25 mouse cellular contexts compared by ENCODE assay signal in genomic region chr17:81657828-81658227, GRCm38 (mm10).
"Had no signal": no experiment of that assay in that cellular context is flagged by ENCODE, and none has a peak within 500 bp of the region (broad histone marks: within the 10 kb centered on the region; RNA-seq: fewer than 3 reads in every experiment).

No protein-coding gene starts in this region.

- H3K27ac ChIP-seq: gastrocnemius, adult 2 months; heart, embryonic 13.5 days; heart, embryonic 15.5 days; hindbrain, embryonic 13.5 days; hindbrain, embryonic 15.5 days; hindbrain, postnatal 0 days; layer of hippocampus, adult 2 months; limb, embryonic 13.5 days; limb, embryonic 15.5 days; liver, embryonic 12.5 days; liver, embryonic 14.5 days had no signal

- H3K4me3 ChIP-seq: gastrocnemius, adult 2 months; heart, embryonic 13.5 days; heart, embryonic 15.5 days; hindbrain, embryonic 13.5 days; hindbrain, embryonic 15.5 days; layer of hippocampus, adult 2 months; limb, embryonic 13.5 days; limb, embryonic 15.5 days; liver, embryonic 12.5 days had no signal

- H3K36me3 ChIP-seq: heart, embryonic 15.5 days; hindbrain, embryonic 13.5 days; hindbrain, embryonic 15.5 days; limb, embryonic 13.5 days; limb, embryonic 15.5 days; liver, embryonic 12.5 days had no signal

- H3K27me3 ChIP-seq: heart, embryonic 13.5 days; heart, embryonic 15.5 days; hindbrain, embryonic 13.5 days; hindbrain, embryonic 15.5 days; limb, embryonic 13.5 days; limb, embryonic 15.5 days; liver, embryonic 12.5 days had no signal

- ATAC-seq: hindbrain, postnatal 0 days; intestine, embryonic 16.5 days; liver, embryonic 12.5 days had no signal

- H3K9me3 ChIP-seq: heart, embryonic 13.5 days; heart, embryonic 15.5 days; hindbrain, embryonic 13.5 days; hindbrain, embryonic 15.5 days; limb, embryonic 13.5 days; limb, embryonic 15.5 days; liver, embryonic 12.5 days had no signal

- H3K4me1 ChIP-seq: limb, embryonic 15.5 days; liver, embryonic 12.5 days had no signal

- H3K9ac ChIP-seq: heart, embryonic 13.5 days; heart, embryonic 15.5 days; hindbrain, embryonic 13.5 days; hindbrain, embryonic 15.5 days; limb, embryonic 13.5 days; limb, embryonic 15.5 days; liver, embryonic 12.5 days; liver, embryonic 14.5 days had no signal

- H3K4me2 ChIP-seq: heart, embryonic 11.5 days; heart, embryonic 13.5 days; heart, embryonic 15.5 days; hindbrain, embryonic 13.5 days; hindbrain, embryonic 15.5 days; limb, embryonic 13.5 days; limb, embryonic 15.5 days; liver, embryonic 12.5 days had no signal

- DNase-seq: gastrocnemius, adult 2 months; gastrocnemius, postnatal 10 days; gastrocnemius, postnatal 25 days; heart, adult 11 months; heart, postnatal 14 days; heart, postnatal 36 days; kidney, adult 11 months; kidney, adult 2 months; kidney, adult 9 months; kidney, postnatal 10 days; kidney, postnatal 25 days; kidney, postnatal 4 days; left cerebral cortex, postnatal 4 days had no signal
